Mouse (Mus musculus): ENCODE results near the gene Lrp6. TPM values are rescaled to one million over a fixed set of nuclear protein-coding genes. Genes with fewer than 3 reads are reported as not detected.

The Lrp6 gene
- total RNA-seq, 4 experiments from 2014 or later = 49.4 to 62.8 (median 50.2) TPM

- no peak for DNase-seq (ENCODE audit: low spot score in 2 of 2)
Observed at GRCm38 (mm10) chr6:134575288-134575741, 8.6 kb upstream of the Lrp6 start.

DNA sequence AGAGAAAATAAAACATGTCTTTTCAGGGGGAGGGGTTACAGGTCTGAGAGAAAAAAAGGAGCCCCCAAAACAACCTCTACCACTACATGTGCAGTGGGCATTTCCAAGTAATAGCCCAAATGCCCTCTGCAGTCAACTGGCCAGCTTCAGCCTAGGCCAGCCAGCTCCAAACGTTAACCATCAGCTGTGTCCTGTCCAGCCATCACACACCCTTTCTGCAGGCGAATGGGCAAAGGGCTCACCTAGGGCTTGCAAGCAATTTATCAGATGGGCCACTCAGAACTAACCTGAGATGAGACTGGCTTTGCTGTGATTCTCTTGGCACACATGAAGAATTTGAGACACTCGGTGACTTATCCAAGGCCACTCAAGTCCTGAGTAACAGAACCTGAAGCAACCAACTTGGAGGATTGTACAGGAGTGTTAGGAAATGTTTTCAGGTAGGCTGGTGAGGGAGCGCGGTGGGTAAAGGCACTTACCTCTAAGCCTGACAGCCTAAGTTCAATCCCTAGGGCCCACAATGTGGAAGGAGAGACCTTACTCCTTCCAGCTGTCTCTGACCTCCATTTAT, 1.3 kb upstream of the Lrp6 start:
- no peak for DNase-seq (ENCODE audit: low spot score in 2 of 2)

- DNase-seq (ENCODE audit: low spot score in 2 of 2) = no peak
Observed at GRCm38 (mm10) chr6:134566248-134566817, 432 bp downstream of the Lrp6 start.

GRCm38 (mm10) chr6:134565606-134566247, 1.0 kb downstream of the Lrp6 start:
- no peak for DNase-seq (ENCODE audit: low spot score in 2 of 2)

- DNase-seq (ENCODE audit: low spot score in 2 of 2) = no peak
Observed at GRCm38 (mm10) chr6:134564539-134564938, 2.2 kb downstream of the Lrp6 start.

GRCm38 (mm10) chr6:134559635-134560034, 7.1 kb downstream of the Lrp6 start:
- no peak for DNase-seq (ENCODE audit: low spot score in 2 of 2)

- DNase-seq (ENCODE audit: low spot score in 2 of 2) = no peak
Observed at GRCm38 (mm10) chr6:134558546-134559129, 8.1 kb downstream of the Lrp6 start.

- DNase-seq (ENCODE audit: low spot score in 2 of 2) = no peak
Observed at GRCm38 (mm10) chr6:134557043-134557442, 9.7 kb downstream of the Lrp6 start.

DNA sequence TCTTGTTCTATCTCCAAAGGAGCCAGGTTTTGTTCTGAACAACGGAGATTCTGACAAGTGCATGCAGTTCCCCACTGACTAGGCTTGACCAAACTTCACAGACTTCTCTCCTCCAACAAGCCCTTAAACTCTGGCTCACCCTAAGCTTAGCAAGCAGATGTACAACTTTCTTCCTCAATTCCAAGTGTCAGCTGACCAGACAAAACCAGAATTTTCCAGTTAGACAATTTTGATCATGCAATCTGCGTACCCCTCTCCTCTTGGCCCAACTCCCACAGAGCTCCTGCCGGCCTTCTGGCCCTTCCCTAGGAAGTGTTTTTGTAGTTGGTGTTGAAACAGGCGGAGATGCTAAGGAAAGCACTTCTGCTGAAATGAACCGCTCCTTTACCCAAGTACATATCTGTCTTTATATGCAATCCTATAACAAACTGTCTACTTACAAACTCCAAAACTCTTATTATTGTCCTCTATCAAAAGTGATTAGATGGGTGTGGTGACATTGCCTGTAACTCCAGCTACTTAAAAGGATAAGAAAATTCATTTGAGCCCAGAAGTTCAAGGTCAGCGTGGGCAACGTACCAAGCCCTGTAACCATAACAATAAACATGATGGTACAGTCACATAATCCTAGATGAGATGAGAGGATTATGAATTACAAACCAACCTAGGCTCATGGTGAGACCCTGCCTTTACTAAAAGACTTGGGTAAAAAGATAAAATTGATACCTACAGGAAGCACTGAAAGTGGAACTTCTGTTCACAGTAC, 10.4 kb downstream of the Lrp6 start:
- no peak for DNase-seq (ENCODE audit: low spot score in 2 of 2)

GRCm38 (mm10) chr6:134555178-134555577, 11.6 kb downstream of the Lrp6 start:
- DNase-seq (ENCODE audit: low spot score in 2 of 2) = no peak

DNA sequence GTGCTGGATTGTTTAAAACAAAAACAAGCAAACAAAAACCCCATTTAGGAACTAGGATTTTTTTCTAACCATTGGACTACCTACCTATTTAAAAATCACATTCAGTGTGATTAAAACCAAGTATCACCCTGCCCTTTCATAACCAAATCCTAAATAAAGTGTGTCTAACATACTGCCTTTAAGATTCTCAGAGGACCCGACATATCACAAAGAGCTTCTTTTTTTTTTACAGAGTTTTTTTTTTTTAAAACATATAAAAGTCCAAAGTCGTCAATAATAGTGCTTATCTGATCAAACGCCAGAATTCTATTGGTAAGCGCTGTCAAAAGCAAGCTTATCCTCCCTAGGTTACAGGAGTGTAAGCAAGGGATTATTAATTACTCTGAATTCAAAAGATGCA, 12.5 kb downstream of the Lrp6 start:
- DNase-seq (ENCODE audit: low spot score in 2 of 2) = no peak

DNA sequence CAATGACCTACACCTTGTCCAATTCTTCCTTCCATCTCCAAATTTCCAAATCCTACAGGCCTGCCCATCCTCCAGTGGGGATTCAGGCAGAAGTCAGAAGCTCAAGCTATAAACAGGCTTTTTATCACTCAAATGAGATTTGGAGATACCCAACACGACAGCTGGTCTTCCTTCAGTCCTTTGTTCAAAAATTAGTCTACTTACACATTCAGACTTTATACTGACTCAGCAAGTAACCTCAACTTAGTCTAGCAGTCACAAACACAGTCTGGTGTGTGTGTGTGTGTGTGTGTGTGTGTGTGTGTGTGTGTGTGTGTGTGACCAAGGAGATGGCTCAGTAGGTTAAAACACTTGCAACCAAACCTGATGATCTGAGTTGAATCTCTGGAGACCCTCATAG, 15.8 kb downstream of the Lrp6 start:
- no peak for DNase-seq (ENCODE audit: low spot score in 2 of 2)

DNA sequence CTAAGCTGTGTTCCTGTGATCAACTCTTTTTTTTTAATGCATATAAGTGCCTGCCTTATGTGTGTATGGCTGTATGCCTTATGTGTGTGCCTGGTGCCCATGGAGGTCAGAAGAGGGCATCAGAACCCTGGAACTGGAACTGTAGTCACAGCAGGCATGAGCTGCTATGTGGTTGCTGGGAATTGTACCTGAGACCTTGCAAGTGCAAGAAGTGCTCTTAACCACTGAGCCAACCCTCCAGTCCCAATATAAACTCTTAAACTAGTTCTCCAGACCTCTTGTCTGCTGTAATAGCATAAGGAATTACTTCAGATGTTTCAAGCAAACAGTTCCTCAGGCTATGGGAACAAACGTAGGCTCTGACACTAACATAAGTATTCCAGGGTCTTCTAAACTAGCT, 16.4 kb downstream of the Lrp6 start:
- DNase-seq (ENCODE audit: low spot score in 2 of 2) = no peak

DNA sequence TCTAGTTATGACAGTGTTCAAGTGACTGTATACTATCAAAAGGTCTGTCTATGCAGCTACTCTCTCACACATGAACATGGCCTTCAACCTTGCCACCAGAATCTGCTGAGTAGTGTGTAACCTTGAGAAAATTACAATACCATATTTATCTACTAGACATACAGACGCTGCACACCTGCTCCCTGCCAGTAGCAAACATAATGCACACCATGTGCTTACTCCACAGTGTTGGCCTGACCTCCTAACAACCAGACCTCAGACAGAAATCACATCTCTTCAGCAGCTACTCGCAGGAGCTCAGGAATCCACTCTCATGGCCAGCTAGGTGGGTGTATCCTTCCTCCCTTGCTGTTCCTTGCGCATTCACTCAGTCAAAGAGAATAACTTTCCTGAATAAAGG, 21.9 kb downstream of the Lrp6 start:
- DNase-seq (ENCODE audit: low spot score in 2 of 2) = no peak

DNA sequence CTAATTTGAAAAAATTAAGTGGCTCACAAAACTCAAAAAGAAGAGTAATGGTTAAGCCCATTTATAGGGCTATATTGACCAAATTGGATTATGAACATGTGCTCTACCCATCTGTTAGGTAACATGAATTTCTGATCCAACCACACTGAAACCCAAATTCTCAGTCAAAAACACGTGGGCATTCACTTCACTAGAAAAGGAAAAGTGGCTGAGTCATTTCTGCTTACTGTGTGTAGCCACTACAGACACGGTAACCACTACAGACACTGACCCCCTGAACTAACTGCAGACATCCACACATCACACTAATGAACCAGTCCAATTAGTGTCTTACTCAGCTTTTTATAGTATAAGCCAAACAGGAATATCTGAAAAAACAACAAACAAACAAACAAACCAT, 22.7 kb downstream of the Lrp6 start:
- no peak for DNase-seq (ENCODE audit: low spot score in 2 of 2)

- DNase-seq (ENCODE audit: low spot score in 2 of 2) = no peak
Observed at GRCm38 (mm10) chr6:134543607-134544006, 23.2 kb downstream of the Lrp6 start.

GRCm38 (mm10) chr6:134542374-134542773, 24.4 kb downstream of the Lrp6 start:
- DNase-seq (ENCODE audit: low spot score in 2 of 2) = no peak

DNA sequence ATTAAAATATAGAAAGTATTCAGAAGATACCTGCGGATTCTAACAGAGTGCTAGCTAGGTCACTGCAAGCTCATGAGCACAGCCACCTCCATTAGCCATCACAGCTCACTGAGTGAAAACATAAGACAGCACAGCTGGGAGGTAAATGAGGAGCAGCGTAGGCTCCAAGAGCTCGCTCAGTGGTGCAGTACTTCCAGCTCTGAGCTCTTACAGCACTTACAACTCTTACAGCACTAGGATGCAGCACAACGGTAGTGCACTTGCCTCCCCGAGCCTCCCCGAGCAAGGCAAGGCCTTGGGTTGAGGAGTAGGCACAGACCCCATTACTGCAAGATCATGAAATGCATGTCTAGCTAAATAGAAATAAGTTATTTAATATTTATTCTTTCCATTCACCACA, 26.6 kb downstream of the Lrp6 start:
- DNase-seq (ENCODE audit: low spot score in 2 of 2) = no peak

GRCm38 (mm10) chr6:134539459-134539858, 27.3 kb downstream of the Lrp6 start:
- DNase-seq (ENCODE audit: low spot score in 2 of 2) = no peak

GRCm38 (mm10) chr6:134538805-134539204, 28.0 kb downstream of the Lrp6 start:
- DNase-seq (ENCODE audit: low spot score in 2 of 2) = no peak

DNA sequence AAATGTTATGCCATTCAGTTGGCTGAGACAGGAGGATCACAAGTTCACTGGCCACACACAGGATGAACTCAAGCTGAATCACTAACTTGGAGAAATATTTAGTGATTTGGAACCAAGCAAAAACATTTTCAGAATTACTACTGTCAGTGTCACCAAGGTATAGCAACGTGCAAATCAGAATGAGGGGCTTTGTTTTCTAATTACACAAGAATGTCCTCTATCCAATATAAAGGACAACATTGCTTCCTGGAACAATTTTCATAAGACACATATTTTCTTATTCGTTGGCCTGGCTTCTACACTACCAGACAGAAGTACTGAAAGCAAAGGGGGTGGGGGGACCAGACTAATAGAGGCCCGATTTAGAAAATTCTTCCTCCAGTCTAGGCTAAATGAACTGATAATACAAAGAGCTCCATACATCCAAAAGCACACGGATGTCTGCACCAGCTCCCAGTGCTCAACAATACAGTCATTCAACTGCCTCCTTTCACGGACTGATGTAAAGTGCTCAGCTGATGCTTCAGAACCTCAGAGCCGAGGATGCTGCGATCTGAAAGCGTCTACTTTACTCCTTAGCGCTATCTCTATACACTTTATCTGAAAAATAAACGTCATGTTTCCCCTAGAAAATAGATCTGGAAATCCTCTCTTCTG, 29.2 kb downstream of the Lrp6 start:
- no peak for DNase-seq (ENCODE audit: low spot score in 2 of 2)

All from layer of hippocampus, adult 8-10 months (tissue).